Mouse (Mus musculus): ENCODE results near the gene Olfr535. TPM values are rescaled to one million over a fixed set of nuclear protein-coding genes. Genes with fewer than 3 reads are reported as not detected.
"Not testable (repeated sequence)": the region's sequence is repeated elsewhere in the genome, so short reads cannot be mapped to it uniquely, and the experiment has no call there.

Olfr535 gene
- total RNA-seq (2014; fragmentation: Nextera tagmentation) (not detected in 2 replicates), total RNA-seq (2017) (0.11 and 0.17 TPM in 2 replicates), polyA plus RNA-seq (2012) (not detected in 2 replicates)

- Histone ChIP-seq H3K27me3 (ENCODE audit: insufficient read depth, low read length) (no peaks in the 10 kb centered on the region; the same call in 1 of the 2 replicates), H3K4me1 (ENCODE audit: insufficient read depth, low read depth, low read length) (no peaks in the 10 kb centered on the region), H3K9me3 (replicated peaks) (no peaks in the 10 kb centered on the region), H3K36me3 (replicated peaks) (no peaks in the 10 kb centered on the region), H3K4me3 (ENCODE audit: low read depth, low read length) (no peak within 1 kb of the TSS)
- no peak for DNase-seq (ENCODE audit: low spot score)
- no peak for TF ChIP-seq CTCF (IDR thresholded peaks at IDR 0.05; ENCODE audit: low read depth, low read length)
- TF ChIP-seq TAL1 (conservative IDR thresholded peaks at IDR 0.05; ENCODE audit: low read depth, low read length) = no peak
- TF ChIP-seq GATA1 (IDR thresholded peaks at IDR 0.05; ENCODE audit: borderline replicate concordance, low read length) = no peak
- TF ChIP-seq POLR2AphosphoS5 (IDR thresholded peaks at IDR 0.05; ENCODE audit: insufficient replicate concordance, low read depth, low read length) = no peak
- TF ChIP-seq GATA2 (IDR thresholded peaks at IDR 0.05; ENCODE audit: borderline replicate concordance, low read depth, low read length) = no peak
- ATAC-seq (ENCODE audit: extremely low read depth, insufficient number of reproducible peaks, low FRiP score, poor library complexity, severe bottlenecking) = no peak
Measured at GRCm38 (mm10) chr7:140483916-140484315, at the start of gene Olfr535. TSS of gene Olfr535 (plus strand) at chr7:140484216.

GRCm38 (mm10) chr7:140443141-140443540 is 40.9 kb upstream of the Olfr535 start:
- ATAC-seq (ENCODE audit: extremely low read depth, insufficient number of reproducible peaks, low FRiP score, poor library complexity, severe bottlenecking) = no peak
- Histone ChIP-seq H3K27me3 (ENCODE audit: insufficient read depth, low read length) (no peaks in the 10 kb centered on the region), H3K4me3 (ENCODE audit: low read depth, low read length) (no peak overlapping the region), H3K9me3 (replicated peaks) (no peaks in the 10 kb centered on the region), H3K36me3 (replicated peaks) (no peaks in the 10 kb centered on the region), H3K4me1 (ENCODE audit: insufficient read depth, low read depth, low read length) (no peaks in the 10 kb centered on the region)
- TF ChIP-seq GATA1 (IDR thresholded peaks at IDR 0.05; ENCODE audit: borderline replicate concordance, low read length) (no peak), CTCF (IDR thresholded peaks at IDR 0.05; ENCODE audit: low read depth, low read length) (no peak), GATA2 (IDR thresholded peaks at IDR 0.05; ENCODE audit: borderline replicate concordance, low read depth, low read length) (no peak), TAL1 (conservative IDR thresholded peaks at IDR 0.05; ENCODE audit: low read depth, low read length) (no peak), POLR2AphosphoS5 (IDR thresholded peaks at IDR 0.05; ENCODE audit: insufficient replicate concordance, low read depth, low read length) (no peak)
- DNase-seq (ENCODE audit: low spot score) = no peak

GRCm38 (mm10) chr7:140463070-140463469 is 20.9 kb upstream of the Olfr535 start, which contains the start of gene Olfr533:
TSS of gene Olfr533 (plus strand) at chr7:140463370.
- H3K27me3 ChIP-seq (ENCODE audit: insufficient read depth, low read length); H3K9me3 ChIP-seq (replicated peaks); ATAC-seq (ENCODE audit: extremely low read depth, insufficient number of reproducible peaks, low FRiP score, poor library complexity, severe bottlenecking); H3K36me3 ChIP-seq (replicated peaks); H3K4me1 ChIP-seq (ENCODE audit: insufficient read depth, low read depth, low read length); H3K4me3 ChIP-seq (ENCODE audit: low read depth, low read length); DNase-seq (ENCODE audit: low spot score): not testable (repeated sequence)

DNA sequence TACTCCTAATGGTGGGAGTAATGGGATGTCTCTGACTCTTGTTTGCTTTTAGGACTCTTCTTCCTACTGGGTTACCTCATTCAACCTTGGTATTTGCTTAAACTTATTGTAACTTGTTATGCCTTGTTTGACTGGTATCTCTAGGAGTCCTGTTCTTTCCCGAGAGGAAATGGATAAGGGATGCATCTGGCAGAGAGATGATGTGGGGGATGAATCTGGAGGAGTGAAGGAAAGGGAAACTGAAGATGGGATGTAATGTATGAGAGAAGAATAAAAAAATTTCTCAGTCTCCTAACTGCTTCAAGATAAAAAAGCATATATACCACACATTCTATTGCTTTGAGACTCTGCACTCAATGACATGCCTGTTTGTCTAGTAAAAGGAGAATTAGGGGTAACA is 6.1 kb upstream of the Olfr535 start:
- H3K9me3 ChIP-seq (replicated peaks) = no peaks in the 10 kb centered on the region
- no peak for ATAC-seq (ENCODE audit: extremely low read depth, insufficient number of reproducible peaks, low FRiP score, poor library complexity, severe bottlenecking)
- TF ChIP-seq TAL1 (conservative IDR thresholded peaks at IDR 0.05; ENCODE audit: low read depth, low read length) (no peak), CTCF (IDR thresholded peaks at IDR 0.05; ENCODE audit: low read depth, low read length) (no peak), POLR2AphosphoS5 (IDR thresholded peaks at IDR 0.05; ENCODE audit: insufficient replicate concordance, low read depth, low read length) (no peak), GATA1 (IDR thresholded peaks at IDR 0.05; ENCODE audit: borderline replicate concordance, low read length) (no peak), GATA2 (IDR thresholded peaks at IDR 0.05; ENCODE audit: borderline replicate concordance, low read depth, low read length) (no peak)
- H3K36me3 ChIP-seq (replicated peaks) = no peaks in the 10 kb centered on the region
- no peaks in the 10 kb centered on the region; the same call in 1 of the 2 replicates for H3K27me3 ChIP-seq (ENCODE audit: insufficient read depth, low read length)
- no peak overlapping the region for H3K4me3 ChIP-seq (ENCODE audit: low read depth, low read length)
- H3K4me1 ChIP-seq (ENCODE audit: insufficient read depth, low read depth, low read length) = no peaks in the 10 kb centered on the region
- no peak for DNase-seq (ENCODE audit: low spot score)

GRCm38 (mm10) chr7:140478733-140479132 is 5.3 kb upstream of the Olfr535 start:
- Histone ChIP-seq H3K4me3 (ENCODE audit: low read depth, low read length) (no peak overlapping the region), H3K9me3 (replicated peaks) (no peaks in the 10 kb centered on the region), H3K27me3 (ENCODE audit: insufficient read depth, low read length) (no peaks in the 10 kb centered on the region; the same call in 1 of the 2 replicates), H3K4me1 (ENCODE audit: insufficient read depth, low read depth, low read length) (no peaks in the 10 kb centered on the region), H3K36me3 (replicated peaks) (no peaks in the 10 kb centered on the region)
- TF ChIP-seq GATA2 (IDR thresholded peaks at IDR 0.05; ENCODE audit: borderline replicate concordance, low read depth, low read length) (no peak), TAL1 (conservative IDR thresholded peaks at IDR 0.05; ENCODE audit: low read depth, low read length) (no peak), POLR2AphosphoS5 (IDR thresholded peaks at IDR 0.05; ENCODE audit: insufficient replicate concordance, low read depth, low read length) (no peak), CTCF (IDR thresholded peaks at IDR 0.05; ENCODE audit: low read depth, low read length) (no peak), GATA1 (IDR thresholded peaks at IDR 0.05; ENCODE audit: borderline replicate concordance, low read length) (no peak)
- DNase-seq (ENCODE audit: low spot score) (no peak), ATAC-seq (ENCODE audit: extremely low read depth, insufficient number of reproducible peaks, low FRiP score, poor library complexity, severe bottlenecking) (no peak)

- H3K27me3 ChIP-seq (ENCODE audit: insufficient read depth, low read length) = no peaks in the 10 kb centered on the region
- no peaks in the 10 kb centered on the region for H3K4me1 ChIP-seq (ENCODE audit: insufficient read depth, low read depth, low read length)
- ATAC-seq (ENCODE audit: extremely low read depth, insufficient number of reproducible peaks, low FRiP score, poor library complexity, severe bottlenecking) = no peak
- TF ChIP-seq GATA1 (IDR thresholded peaks at IDR 0.05; ENCODE audit: borderline replicate concordance, low read length) (no peak), CTCF (IDR thresholded peaks at IDR 0.05; ENCODE audit: low read depth, low read length) (no peak), GATA2 (IDR thresholded peaks at IDR 0.05; ENCODE audit: borderline replicate concordance, low read depth, low read length) (no peak)
- no peaks in the 10 kb centered on the region for H3K9me3 ChIP-seq (replicated peaks)
- H3K4me3 ChIP-seq (ENCODE audit: low read depth, low read length) = no peak overlapping the region
- no peak for DNase-seq (ENCODE audit: low spot score)
- no peaks in the 10 kb centered on the region for H3K36me3 ChIP-seq (replicated peaks)
Measured at GRCm38 (mm10) chr7:140488981-140489380, 5.0 kb downstream of the Olfr535 start.

GRCm38 (mm10) chr7:140494231-140494630 is 10.2 kb downstream of the Olfr535 start:
- Histone ChIP-seq H3K36me3 (replicated peaks) (no peaks in the 10 kb centered on the region), H3K4me1 (ENCODE audit: insufficient read depth, low read depth, low read length) (no peaks in the 10 kb centered on the region), H3K4me3 (ENCODE audit: low read depth, low read length) (no peak overlapping the region), H3K9me3 (replicated peaks) (no peaks in the 10 kb centered on the region), H3K27me3 (ENCODE audit: insufficient read depth, low read length) (no peaks in the 10 kb centered on the region)
- no peak for DNase-seq (ENCODE audit: low spot score)
- ATAC-seq (ENCODE audit: extremely low read depth, insufficient number of reproducible peaks, low FRiP score, poor library complexity, severe bottlenecking) = no peak
- no peak for TF ChIP-seq TAL1 (conservative IDR thresholded peaks at IDR 0.05; ENCODE audit: low read depth, low read length)
- no peak for TF ChIP-seq GATA2 (IDR thresholded peaks at IDR 0.05; ENCODE audit: borderline replicate concordance, low read depth, low read length)
- TF ChIP-seq POLR2AphosphoS5 (IDR thresholded peaks at IDR 0.05; ENCODE audit: insufficient replicate concordance, low read depth, low read length) = no peak
- no peak for TF ChIP-seq GATA1 (IDR thresholded peaks at IDR 0.05; ENCODE audit: borderline replicate concordance, low read length)
- no peak for TF ChIP-seq CTCF (IDR thresholded peaks at IDR 0.05; ENCODE audit: low read depth, low read length)

Measured in G1E (cell line).